Mouse (Mus musculus) gastrocnemius, postnatal 14 days (tissue): ENCODE measurements at regions not wholly inside any gene's neighbourhood (a gene's known extent, or its start where the extent isn't known, plus 50 kb on each side); places are given as distances from the start of the nearest gene placed in this dataset.

ENCODE experiments used
- DNase-seq: peaks from one replicate; pipeline ENCODE4 v3.0.0; 2021; ENCODE audit warnings: mixed read lengths
- intact Hi-C: fragments of 180-260 bp; cut with DNase I; formaldehyde crosslinking; loops from one replicate; pipeline ENCODE4 v1.15.1; 2025; ENCODE audit warnings: low total_unique reads

- DNase-seq, result no peak
- intact Hi-C loops, result no loop called here
These were observed 86.1 kb upstream of the Dkk2 start for GRCm38 (mm10) chr3:131998838-131999613.

GRCm38 (mm10) chr3:132006191-132006590 lies 78.9 kb upstream of the Dkk2 start:
- no peak for DNase-seq
- intact Hi-C loops, result no loop called here

GRCm38 (mm10) chr3:132006912-132007311 lies 78.2 kb upstream of the Dkk2 start:
- DNase-seq, result no peak
- intact Hi-C loops, result no loop called here

- intact Hi-C loops, result no loop called here
- DNase-seq, result no peak
These were observed 77.7 kb upstream of the Dkk2 start for GRCm38 (mm10) chr3:132007356-132007755.

GRCm38 (mm10) chr3:132015205-132015604 lies 69.9 kb upstream of the Dkk2 start:
- no peak for DNase-seq
- intact Hi-C loops, result no loop called here

- DNase-seq, result no peak
- intact Hi-C loops, result no loop called here
These were observed 67.4 kb upstream of the Dkk2 start for GRCm38 (mm10) chr3:132017485-132018261.

- DNase-seq, result no peak
- intact Hi-C loops, result no loop called here
These were observed 66.6 kb upstream of the Dkk2 start for GRCm38 (mm10) chr3:132018505-132018904.

GRCm38 (mm10) chr3:132022032-132022431 lies 63.1 kb upstream of the Dkk2 start:
- no peak for DNase-seq
- intact Hi-C loops, result no loop called here

- intact Hi-C loops, result no loop called here
- no peak for DNase-seq
These were observed 61.8 kb upstream of the Dkk2 start for GRCm38 (mm10) chr3:132023342-132023741.

GRCm38 (mm10) chr3:132029112-132029511 lies 56.0 kb upstream of the Dkk2 start:
- DNase-seq, result no peak
- intact Hi-C loops, result no loop called here

- DNase-seq, result no peak
- intact Hi-C loops, result no loop called here
These were observed 51.9 kb upstream of the Dkk2 start for GRCm38 (mm10) chr3:132033078-132033713.

- intact Hi-C loops, result no loop called here
- DNase-seq, result no peak
These were observed 49.9 kb upstream of the Dkk2 start for GRCm38 (mm10) chr3:132035176-132035575.
